ENCODE assay signal across 8 mouse cellular contexts in genomic region chr7:44856265-44856916, GRCm38 (mm10). TPM values are rescaled to one million over a fixed set of nuclear protein-coding genes. Genes with fewer than 3 reads are reported as not detected.
DNase-seq lines count a peak whose midpoint lies in the region; ATAC-seq lines count a peak whose summit lies in the region.

No protein-coding gene starts in this region.

- peaks cover 8% of the 10 kb centered on the region; the same call in 1 of the 2 replicates for H3K36me3 ChIP-seq in lung, embryonic 15.5 days
- H3K36me3 ChIP-seq in embryonic facial prominence, embryonic 13.5 days: peaks cover 16% of the 10 kb centered on the region
- peaks cover 31% of the 10 kb centered on the region for H3K36me3 ChIP-seq in limb, embryonic 12.5 days
- peaks cover 8% of the 10 kb centered on the region; the same call in 1 of the 2 replicates for H3K36me3 ChIP-seq in stomach, embryonic 15.5 days

- WGBS in lung, embryonic 15.5 days: 58% methylated on average over 9 of the region's 9 CpGs
- WGBS in embryonic facial prominence, embryonic 13.5 days: 64% methylated on average over 9 of the region's 9 CpGs
- 63% methylated on average over 9 of the region's 9 CpGs for WGBS in limb, embryonic 12.5 days
- 57% methylated on average over 9 of the region's 9 CpGs for WGBS in stomach, embryonic 15.5 days

- no peak for ATAC-seq in lung, embryonic 15.5 days (ENCODE audit: borderline replicate concordance, extremely low read depth, low FRiP score, low TSS enrichment)
- no peak for ATAC-seq in embryonic facial prominence, embryonic 13.5 days (ENCODE audit: insufficient number of reproducible peaks, insufficient read depth, low FRiP score, low TSS enrichment, low read depth)
- no peak for ATAC-seq in limb, embryonic 12.5 days (ENCODE audit: insufficient number of reproducible peaks, insufficient read depth, low FRiP score, low TSS enrichment, low read depth)
- ATAC-seq in stomach, embryonic 15.5 days (ENCODE audit: insufficient read depth, low FRiP score, low read depth): no peak

- no peak for DNase-seq in lung, postnatal 4 days
- DNase-seq in gastrocnemius, adult 18-20 months (ENCODE audit: low spot score): no peak
- no peak for DNase-seq in layer of hippocampus, adult 18-20 months (ENCODE audit: low spot score in 2 of 2)
- DNase-seq in cerebellum, adult 11 months: no peak

- H3K4me3 ChIP-seq in lung, embryonic 15.5 days: peak overlapping the region; percentile 77
- peak overlapping the region; percentile 78 for H3K4me3 ChIP-seq in embryonic facial prominence, embryonic 13.5 days
- H3K4me3 ChIP-seq in limb, embryonic 12.5 days (replicated peaks): peak overlapping the region; percentile 67
- peak overlapping the region; percentile 62 for H3K4me3 ChIP-seq in stomach, embryonic 15.5 days (replicated peaks)

- H3K9me3 ChIP-seq in lung, embryonic 15.5 days: no peaks in the 10 kb centered on the region
- no peaks in the 10 kb centered on the region for H3K9me3 ChIP-seq in embryonic facial prominence, embryonic 13.5 days
- H3K9me3 ChIP-seq in limb, embryonic 12.5 days: no peaks in the 10 kb centered on the region
- H3K9me3 ChIP-seq in stomach, embryonic 15.5 days: no peaks in the 10 kb centered on the region

- peak overlapping the region; percentile 95 for H3K27ac ChIP-seq in lung, embryonic 15.5 days
- peak overlapping the region; percentile 95 for H3K27ac ChIP-seq in embryonic facial prominence, embryonic 13.5 days
- peak overlapping the region; percentile 89 for H3K27ac ChIP-seq in limb, embryonic 12.5 days
- peak overlapping the region; percentile 82 for H3K27ac ChIP-seq in stomach, embryonic 15.5 days

- peak overlapping the region; percentile 91 for H3K4me2 ChIP-seq in lung, embryonic 15.5 days
- H3K4me2 ChIP-seq in embryonic facial prominence, embryonic 13.5 days: peak overlapping the region; percentile 89
- peak overlapping the region; percentile 88 for H3K4me2 ChIP-seq in limb, embryonic 12.5 days
- H3K4me2 ChIP-seq in stomach, embryonic 15.5 days: peak overlapping the region; percentile 87

- H3K4me1 ChIP-seq in lung, embryonic 15.5 days: peaks cover 67% of the 10 kb centered on the region
- peaks cover 67% of the 10 kb centered on the region for H3K4me1 ChIP-seq in embryonic facial prominence, embryonic 13.5 days
- peaks cover 50% of the 10 kb centered on the region for H3K4me1 ChIP-seq in limb, embryonic 12.5 days (replicated peaks)
- H3K4me1 ChIP-seq in stomach, embryonic 15.5 days: peaks cover 60% of the 10 kb centered on the region

- peak overlapping the region; percentile 80 for H3K9ac ChIP-seq in lung, embryonic 15.5 days
- peak overlapping the region; percentile 89 for H3K9ac ChIP-seq in embryonic facial prominence, embryonic 13.5 days
- peak overlapping the region; percentile 73; the same call in 1 of the 2 replicates for H3K9ac ChIP-seq in limb, embryonic 12.5 days (replicated peaks)
- peak overlapping the region; percentile 72; the same call in 1 of the 2 replicates for H3K9ac ChIP-seq in stomach, embryonic 15.5 days

- H3K27me3 ChIP-seq in lung, embryonic 15.5 days: no peaks in the 10 kb centered on the region
- no peaks in the 10 kb centered on the region for H3K27me3 ChIP-seq in embryonic facial prominence, embryonic 13.5 days
- no peaks in the 10 kb centered on the region for H3K27me3 ChIP-seq in limb, embryonic 12.5 days
- H3K27me3 ChIP-seq in stomach, embryonic 15.5 days (replicated peaks): no peaks in the 10 kb centered on the region

RNA-seq across cellular contexts. Expression of gene Pnkp, which starts 0.5 kb away (rescaled TPM):
- 37.6 and 37.9 TPM in 2 replicates for polyA plus RNA-seq in lung, embryonic 15.5 days (2015; fragmentation: Nextera tagmentation; extraction: Ambion mirVana)
- polyA plus RNA-seq in embryonic facial prominence, embryonic 13.5 days (2015; fragmentation: Nextera tagmentation; extraction: Ambion mirVana): 30.0 and 30.7 TPM in 2 replicates
- polyA plus RNA-seq in limb, embryonic 12.5 days (2016; fragmentation: Nextera tagmentation; extraction: Ambion mirVana): 35.5 and 37.3 TPM in 2 replicates
- polyA plus RNA-seq in stomach, embryonic 15.5 days (2015; fragmentation: Nextera tagmentation; extraction: Ambion mirVana): 25.5 and 32.7 TPM in 2 replicates
- 10 to 100 TPM; 19.2 to 20.2 TPM for total RNA-seq in gastrocnemius, adult 18-20 months (2021)
- 10 to 100 TPM; 25.3 to 27.8 TPM for total RNA-seq in layer of hippocampus, adult 18-20 months (2021)

RNA-seq across cellular contexts. Expression of gene Tbc1d17, which starts 7.5 kb away (rescaled TPM):
- polyA plus RNA-seq in lung, embryonic 15.5 days (2015; fragmentation: Nextera tagmentation; extraction: Ambion mirVana): 71.3 and 74.4 TPM in 2 replicates
- polyA plus RNA-seq in embryonic facial prominence, embryonic 13.5 days (2015; fragmentation: Nextera tagmentation; extraction: Ambion mirVana): 83.1 and 91.0 TPM in 2 replicates
- 84.7 and 96.2 TPM in 2 replicates for polyA plus RNA-seq in limb, embryonic 12.5 days (2016; fragmentation: Nextera tagmentation; extraction: Ambion mirVana)
- 64.5 and 72.0 TPM in 2 replicates for polyA plus RNA-seq in stomach, embryonic 15.5 days (2015; fragmentation: Nextera tagmentation; extraction: Ambion mirVana)
- 10 to 100 TPM; 46.8 to 61.0 TPM for total RNA-seq in gastrocnemius, adult 18-20 months (2021)
- total RNA-seq in layer of hippocampus, adult 18-20 months (2021): 10 to 100 TPM; 67.9 to 70.6 TPM

RNA-seq across cellular contexts. Expression of gene Akt1s1, which starts 7.6 kb away (rescaled TPM):
- 109 and 111 TPM in 2 replicates for polyA plus RNA-seq in lung, embryonic 15.5 days (2015; fragmentation: Nextera tagmentation; extraction: Ambion mirVana)
- polyA plus RNA-seq in embryonic facial prominence, embryonic 13.5 days (2015; fragmentation: Nextera tagmentation; extraction: Ambion mirVana): 104 and 110 TPM in 2 replicates
- polyA plus RNA-seq in limb, embryonic 12.5 days (2016; fragmentation: Nextera tagmentation; extraction: Ambion mirVana): 106 and 110 TPM in 2 replicates
- polyA plus RNA-seq in stomach, embryonic 15.5 days (2015; fragmentation: Nextera tagmentation; extraction: Ambion mirVana): 110 and 112 TPM in 2 replicates
- 100 to 1,000 TPM; 130 to 144 TPM for total RNA-seq in gastrocnemius, adult 18-20 months (2021)
- 10 to 100 TPM; 76.2 to 79.7 TPM for total RNA-seq in layer of hippocampus, adult 18-20 months (2021)

RNA-seq across cellular contexts. Expression of gene Ptov1, which starts 13.2 kb away (rescaled TPM):
- polyA plus RNA-seq in lung, embryonic 15.5 days (2015; fragmentation: Nextera tagmentation; extraction: Ambion mirVana): 371 and 398 TPM in 2 replicates
- polyA plus RNA-seq in embryonic facial prominence, embryonic 13.5 days (2015; fragmentation: Nextera tagmentation; extraction: Ambion mirVana): 469 and 526 TPM in 2 replicates
- 615 and 666 TPM in 2 replicates for polyA plus RNA-seq in limb, embryonic 12.5 days (2016; fragmentation: Nextera tagmentation; extraction: Ambion mirVana)
- 291 and 320 TPM in 2 replicates for polyA plus RNA-seq in stomach, embryonic 15.5 days (2015; fragmentation: Nextera tagmentation; extraction: Ambion mirVana)
- 100 to 1,000 TPM; 143 to 148 TPM for total RNA-seq in gastrocnemius, adult 18-20 months (2021)
- total RNA-seq in layer of hippocampus, adult 18-20 months (2021): 100 to 1,000 TPM; 341 to 350 TPM

RNA-seq across cellular contexts. Expression of gene Med25, which starts 36.1 kb away (rescaled TPM):
- polyA plus RNA-seq in lung, embryonic 15.5 days (2015; fragmentation: Nextera tagmentation; extraction: Ambion mirVana): 93.5 and 97.7 TPM in 2 replicates
- polyA plus RNA-seq in embryonic facial prominence, embryonic 13.5 days (2015; fragmentation: Nextera tagmentation; extraction: Ambion mirVana): 107 and 111 TPM in 2 replicates
- 116 and 127 TPM in 2 replicates for polyA plus RNA-seq in limb, embryonic 12.5 days (2016; fragmentation: Nextera tagmentation; extraction: Ambion mirVana)
- polyA plus RNA-seq in stomach, embryonic 15.5 days (2015; fragmentation: Nextera tagmentation; extraction: Ambion mirVana): 88.7 and 91.0 TPM in 2 replicates
- 10 to 100 TPM; 60.5 to 62.8 TPM for total RNA-seq in gastrocnemius, adult 18-20 months (2021)
- total RNA-seq in layer of hippocampus, adult 18-20 months (2021): 100 to 1,000 TPM in 1 of 2 experiments, 10 to 100 TPM in 1; 96.8 to 101 TPM
